Mouse (Mus musculus): ENCODE results near the gene Rnf6. TPM values are rescaled to one million over a fixed set of nuclear protein-coding genes. Genes with fewer than 3 reads are reported as not detected.

Rnf6 gene
- 28.7 and 30.7 TPM in 2 replicates for polyA plus RNA-seq (2016; fragmentation: Nextera tagmentation; extraction: Ambion mirVana)

DNA sequence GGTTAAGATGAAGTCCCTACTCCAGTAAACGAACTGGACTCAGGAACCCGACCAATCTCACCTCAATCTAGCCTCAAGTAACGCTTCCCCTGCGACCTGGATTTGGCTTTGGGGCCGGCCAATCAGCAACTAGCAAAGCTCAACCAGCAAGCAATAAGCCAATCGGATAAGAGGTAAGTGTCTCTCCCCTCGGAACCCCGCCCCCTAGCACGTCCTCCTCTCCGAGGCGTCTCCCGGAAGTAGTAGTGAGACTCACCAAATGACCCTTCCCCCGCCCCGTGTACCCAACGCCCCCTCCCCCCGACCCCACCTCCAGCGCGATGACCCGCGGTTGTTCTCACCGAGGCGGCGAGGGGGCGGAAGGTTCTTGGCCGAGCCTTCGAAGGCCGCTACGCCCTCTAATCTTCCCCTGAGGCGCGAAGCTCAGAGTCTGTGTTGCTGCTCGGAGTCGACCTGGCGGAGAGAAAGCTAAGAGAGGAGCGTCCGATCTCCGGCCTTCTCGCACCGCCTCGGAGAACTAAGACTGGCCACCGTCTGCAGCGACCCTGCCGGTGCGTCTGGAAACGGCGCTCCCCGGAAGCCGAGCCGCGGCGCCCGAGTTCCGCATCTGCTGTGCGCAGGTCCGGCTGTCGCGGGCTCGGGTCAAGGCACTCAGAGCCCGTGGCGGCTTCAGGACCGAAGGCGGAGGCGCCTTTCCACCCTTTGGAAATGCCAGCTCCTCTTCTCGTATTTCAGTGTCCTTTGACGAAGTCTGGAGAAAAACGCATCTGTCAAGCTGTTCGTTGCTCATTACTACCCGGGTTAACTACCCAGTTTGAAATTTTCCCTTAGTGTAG lies at the start of gene Rnf6:
Gene Rnf6 (minus strand): TSS at position 677 of the 836 bp plus-strand sequence.
- peaks cover 35% of the 10 kb centered on the region for H3K36me3 ChIP-seq (replicated peaks)
- H3K4me1 ChIP-seq, result peaks cover 11% of the 10 kb centered on the region
- H3K4me3 ChIP-seq, result peak within 1 kb of the TSS; percentile 78
- under 1% methylated on average over 67 of the region's 67 CpGs for WGBS
- no peaks in the 10 kb centered on the region for H3K27me3 ChIP-seq (replicated peaks; ENCODE audit: low read depth, poor library complexity, severe bottlenecking)
- H3K9me3 ChIP-seq, result no peaks in the 10 kb centered on the region
- peak within 1 kb of the TSS; percentile 97 for H3K27ac ChIP-seq (replicated peaks)
- peak; percentile 96 for DNase-seq (ENCODE audit: low spot score)

DNA sequence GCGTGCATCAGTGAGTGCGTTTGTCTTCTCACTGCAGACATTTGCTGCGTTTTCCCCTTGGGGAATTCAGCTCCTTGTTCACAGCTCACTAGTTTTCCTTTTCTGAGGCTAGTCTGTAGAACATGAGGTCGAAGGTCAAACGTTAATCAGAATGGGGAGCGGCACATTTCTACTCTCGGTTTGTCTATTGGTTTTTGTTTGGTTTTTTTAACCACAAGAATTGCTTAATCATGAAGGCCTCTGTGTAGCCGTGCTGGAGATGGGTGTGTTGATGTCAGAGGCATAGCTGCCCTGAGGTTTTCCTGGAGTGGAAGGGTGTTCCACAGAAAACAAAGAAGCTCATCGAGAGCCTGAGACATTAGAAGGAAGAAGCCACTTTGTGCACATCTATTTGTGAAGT lies 49.2 kb upstream of the Rnf6 start:
- Histone ChIP-seq H3K4me3 (no peak overlapping the region), H3K9me3 (no peaks in the 10 kb centered on the region), H3K4me1 (no peaks in the 10 kb centered on the region), H3K27ac (replicated peaks) (no peak overlapping the region), H3K36me3 (replicated peaks) (peaks cover 64% of the 10 kb centered on the region), H3K27me3 (replicated peaks; ENCODE audit: low read depth, poor library complexity, severe bottlenecking) (no peaks in the 10 kb centered on the region)
- no peak for DNase-seq (ENCODE audit: low spot score)
- WGBS, result 91% methylated on average over 9 of the region's 9 CpGs

DNA sequence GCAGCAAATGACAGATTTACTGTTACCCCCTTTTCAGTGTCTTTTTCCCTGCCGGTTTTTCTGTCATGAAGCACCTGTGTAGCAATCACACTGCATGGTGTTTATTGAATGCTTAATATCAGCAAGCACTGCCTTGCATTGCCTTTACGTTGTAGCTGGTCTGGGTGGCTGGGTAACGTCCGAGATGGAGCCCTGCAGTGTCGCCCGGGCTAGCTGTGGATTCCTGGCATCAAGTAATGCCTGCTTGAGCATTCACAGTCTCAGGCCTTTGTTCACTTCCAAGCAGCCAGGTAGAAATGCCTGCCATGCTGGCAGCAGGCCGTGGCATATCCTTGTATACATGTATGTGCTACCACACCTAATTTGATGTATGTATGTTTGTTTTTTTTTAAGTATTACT lies 46.4 kb upstream of the Rnf6 start:
- Histone ChIP-seq H3K4me1 (no peaks in the 10 kb centered on the region), H3K9me3 (no peaks in the 10 kb centered on the region), H3K27me3 (replicated peaks; ENCODE audit: low read depth, poor library complexity, severe bottlenecking) (no peaks in the 10 kb centered on the region), H3K27ac (replicated peaks) (no peak overlapping the region), H3K36me3 (replicated peaks) (peaks cover 39% of the 10 kb centered on the region), H3K4me3 (no peak overlapping the region)
- no peak for DNase-seq (ENCODE audit: low spot score)
- 92% methylated on average over 7 of the region's 7 CpGs for WGBS

DNA sequence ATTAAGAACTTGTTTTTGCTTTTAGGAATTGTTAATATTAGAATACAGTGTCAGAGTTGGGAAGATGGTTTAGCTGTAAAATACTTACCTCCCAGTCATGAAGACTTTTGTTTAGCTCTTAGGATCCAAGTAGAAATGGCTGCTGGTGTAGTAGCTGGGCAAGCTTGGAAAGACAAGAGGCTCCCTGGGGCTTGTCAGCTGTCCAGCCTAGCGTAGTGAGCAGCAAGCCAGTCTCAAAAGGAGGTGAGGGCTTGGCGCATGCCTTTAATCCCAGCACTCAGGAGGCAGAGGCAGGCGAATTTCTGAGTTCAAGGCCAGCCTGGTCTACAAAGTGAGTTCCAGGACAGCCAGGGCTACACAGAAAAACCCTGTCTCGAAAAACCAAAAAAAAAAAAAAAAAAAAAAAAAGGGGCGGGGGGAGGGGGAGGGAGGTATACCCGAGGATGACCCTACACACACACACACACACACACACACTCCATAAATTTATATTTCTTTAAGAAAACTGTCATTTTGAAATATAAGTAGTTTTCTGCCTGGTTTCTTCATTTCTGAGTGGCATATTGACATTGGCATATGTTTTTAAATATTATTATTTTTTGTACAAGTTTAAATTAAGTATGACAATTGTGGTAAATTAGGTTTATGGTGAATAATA lies 44.7 kb upstream of the Rnf6 start:
- no peak overlapping the region for H3K27ac ChIP-seq (replicated peaks)
- DNase-seq (ENCODE audit: low spot score), result no peak
- no peak overlapping the region for H3K4me3 ChIP-seq
- H3K9me3 ChIP-seq, result no peaks in the 10 kb centered on the region
- 80% methylated on average over 6 of the region's 6 CpGs for WGBS
- H3K27me3 ChIP-seq (replicated peaks; ENCODE audit: low read depth, poor library complexity, severe bottlenecking), result no peaks in the 10 kb centered on the region
- H3K36me3 ChIP-seq (replicated peaks), result peaks cover 36% of the 10 kb centered on the region
- H3K4me1 ChIP-seq, result no peaks in the 10 kb centered on the region

DNA sequence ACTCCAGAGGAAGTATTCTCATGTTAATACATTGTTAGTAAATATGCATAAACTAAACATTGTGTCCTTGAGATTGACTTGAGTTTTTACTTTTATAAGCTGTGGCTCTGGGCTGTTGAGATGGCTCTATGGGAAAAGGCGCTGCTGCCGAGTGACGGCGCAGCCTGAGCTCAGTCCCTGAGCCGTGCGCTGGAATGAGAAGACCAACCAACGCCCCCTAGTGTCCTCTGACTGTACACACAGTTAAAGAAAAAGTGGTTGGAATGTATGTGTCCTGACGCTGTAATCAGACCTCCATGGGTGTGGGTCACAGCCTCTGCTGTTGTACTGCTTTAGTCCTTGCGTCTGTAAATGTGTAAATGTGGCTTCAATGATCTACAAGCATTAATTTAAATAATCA lies 38.6 kb upstream of the Rnf6 start:
- Histone ChIP-seq H3K4me3 (no peak overlapping the region), H3K27ac (replicated peaks) (no peak overlapping the region), H3K9me3 (no peaks in the 10 kb centered on the region), H3K4me1 (no peaks in the 10 kb centered on the region), H3K36me3 (replicated peaks) (peaks cover 51% of the 10 kb centered on the region), H3K27me3 (replicated peaks; ENCODE audit: low read depth, poor library complexity, severe bottlenecking) (no peaks in the 10 kb centered on the region)
- 51% methylated on average over 9 of the region's 9 CpGs for WGBS
- DNase-seq (ENCODE audit: low spot score), result no peak

DNA sequence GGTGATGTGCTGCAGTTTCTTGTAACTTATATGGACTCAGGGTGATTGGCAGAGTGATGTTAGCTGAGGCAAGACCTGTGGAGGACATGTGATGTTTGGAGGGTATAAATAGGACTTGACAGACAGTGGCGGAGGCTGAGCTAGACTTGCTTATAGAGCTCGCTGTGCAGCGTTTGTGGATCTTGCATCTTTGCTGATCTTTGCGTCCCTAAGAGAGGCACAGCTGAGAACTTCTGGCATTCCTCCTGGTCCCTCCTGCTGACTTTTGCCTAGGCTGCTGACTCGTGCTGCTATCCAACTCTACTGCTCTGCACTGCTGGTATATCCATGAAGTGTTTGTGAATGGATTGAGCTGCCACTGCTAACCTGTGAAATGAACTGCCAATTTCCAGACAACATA lies 32.3 kb upstream of the Rnf6 start:
- H3K4me3 ChIP-seq, result no peak overlapping the region
- no peaks in the 10 kb centered on the region for H3K27me3 ChIP-seq (replicated peaks; ENCODE audit: low read depth, poor library complexity, severe bottlenecking)
- no peaks in the 10 kb centered on the region for H3K4me1 ChIP-seq
- H3K36me3 ChIP-seq (replicated peaks), result peaks cover 42% of the 10 kb centered on the region
- no peak for DNase-seq (ENCODE audit: low spot score)
- H3K9me3 ChIP-seq, result no peaks in the 10 kb centered on the region
- 88% methylated on average over 5 of the region's 5 CpGs for WGBS
- no peak overlapping the region for H3K27ac ChIP-seq (replicated peaks)

DNA sequence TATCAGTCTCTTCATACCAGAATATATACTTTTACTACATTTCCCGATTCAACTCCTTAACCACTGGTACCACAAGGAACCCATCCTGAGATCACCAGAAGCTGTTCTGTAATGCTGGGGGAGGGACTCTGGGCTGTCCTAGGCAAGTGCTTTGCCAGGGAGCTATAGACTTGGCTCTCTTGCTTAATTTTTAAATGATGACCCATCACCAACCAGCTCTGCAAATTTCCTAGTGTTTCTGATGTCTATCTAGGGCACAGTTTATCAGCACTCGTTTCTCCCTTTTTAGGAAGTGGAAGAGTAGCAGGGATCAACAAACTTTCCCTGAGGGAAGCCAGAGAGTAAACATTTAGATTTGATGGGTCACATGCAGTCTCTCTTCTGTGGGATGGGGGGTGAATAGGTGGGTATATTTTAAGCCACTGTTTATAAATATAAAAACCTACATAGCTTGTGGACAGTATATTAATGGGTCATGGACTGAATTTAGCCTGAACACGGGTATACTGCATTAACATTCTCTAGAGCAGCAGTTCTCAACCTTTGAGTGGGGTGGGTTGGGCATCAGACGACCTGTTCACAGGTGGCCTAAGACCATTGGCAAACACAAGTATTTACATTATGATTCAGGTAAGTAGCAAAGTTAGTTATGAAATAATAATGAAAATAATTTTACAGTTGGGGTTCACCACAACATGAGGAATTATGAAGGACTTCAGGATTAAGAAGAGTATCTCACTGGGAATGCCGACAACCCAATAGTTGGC lies 30.5 kb upstream of the Rnf6 start:
- 90% methylated on average over 5 of the region's 5 CpGs for WGBS
- Histone ChIP-seq H3K27ac (replicated peaks) (no peak overlapping the region), H3K27me3 (replicated peaks; ENCODE audit: low read depth, poor library complexity, severe bottlenecking) (no peaks in the 10 kb centered on the region), H3K9me3 (no peaks in the 10 kb centered on the region), H3K4me1 (no peaks in the 10 kb centered on the region), H3K36me3 (replicated peaks) (peaks cover 30% of the 10 kb centered on the region), H3K4me3 (no peak overlapping the region)
- no peak for DNase-seq (ENCODE audit: low spot score)

DNA sequence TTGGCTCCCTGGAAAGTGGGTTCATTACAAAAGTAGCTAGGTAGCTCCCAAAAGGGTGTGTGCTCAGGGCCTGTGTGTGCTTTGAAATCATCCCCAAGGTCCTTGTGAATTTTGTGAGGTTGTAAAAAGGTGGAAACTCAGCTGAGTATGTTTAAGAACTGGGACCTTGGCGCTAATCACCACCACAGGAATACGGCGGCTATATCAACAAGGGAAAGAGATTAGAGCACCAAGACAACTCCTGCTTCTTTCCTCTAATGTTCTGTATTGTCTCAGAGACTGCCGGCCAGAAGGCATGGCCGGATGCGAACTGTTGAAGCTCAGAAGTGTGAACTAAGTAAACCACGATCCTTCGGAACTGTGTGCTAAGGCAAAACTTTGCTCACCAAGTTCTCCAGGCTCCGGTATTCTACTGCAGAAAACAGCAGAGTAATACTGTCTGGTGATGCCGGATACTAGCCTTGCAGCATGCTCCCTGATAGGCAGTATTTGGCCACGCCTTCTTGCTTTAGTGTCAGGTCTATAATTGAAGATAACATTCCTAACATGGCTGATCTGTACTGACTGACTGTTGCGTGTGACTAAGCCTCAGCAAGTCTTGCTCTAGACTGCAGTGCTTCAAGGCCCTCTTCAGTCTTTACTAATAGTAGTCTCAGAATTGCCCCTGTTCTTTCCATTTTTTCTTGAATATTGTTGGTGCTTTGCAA lies 29.2 kb upstream of the Rnf6 start:
- Histone ChIP-seq H3K9me3 (no peaks in the 10 kb centered on the region), H3K27ac (replicated peaks) (no peak overlapping the region), H3K4me3 (no peak overlapping the region), H3K36me3 (replicated peaks) (peaks cover 25% of the 10 kb centered on the region), H3K4me1 (no peaks in the 10 kb centered on the region), H3K27me3 (replicated peaks; ENCODE audit: low read depth, poor library complexity, severe bottlenecking) (no peaks in the 10 kb centered on the region)
- DNase-seq (ENCODE audit: low spot score), result no peak
- WGBS, result 92% methylated on average over 12 of the region's 12 CpGs

DNA sequence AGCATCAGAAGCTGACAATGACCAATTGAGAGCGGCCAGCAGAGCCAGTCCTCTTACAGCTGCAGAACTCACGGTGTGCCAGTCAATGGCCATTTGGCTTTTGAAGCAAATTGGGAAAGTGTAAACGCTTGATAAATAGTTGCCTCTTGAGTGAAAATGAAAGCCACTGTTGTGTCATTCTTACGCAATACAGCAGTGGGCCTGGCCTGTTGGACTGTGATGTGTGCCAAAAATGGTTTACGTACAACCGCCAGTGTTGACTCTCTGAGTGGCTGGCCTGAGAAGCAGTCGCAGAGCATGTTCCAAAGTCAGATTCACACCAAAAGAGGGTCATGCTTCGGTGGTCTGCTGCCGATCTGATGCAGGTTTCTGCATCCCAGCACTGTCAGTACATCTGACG lies 27.4 kb upstream of the Rnf6 start:
- 93% methylated on average over 10 of the region's 10 CpGs for WGBS

DNA sequence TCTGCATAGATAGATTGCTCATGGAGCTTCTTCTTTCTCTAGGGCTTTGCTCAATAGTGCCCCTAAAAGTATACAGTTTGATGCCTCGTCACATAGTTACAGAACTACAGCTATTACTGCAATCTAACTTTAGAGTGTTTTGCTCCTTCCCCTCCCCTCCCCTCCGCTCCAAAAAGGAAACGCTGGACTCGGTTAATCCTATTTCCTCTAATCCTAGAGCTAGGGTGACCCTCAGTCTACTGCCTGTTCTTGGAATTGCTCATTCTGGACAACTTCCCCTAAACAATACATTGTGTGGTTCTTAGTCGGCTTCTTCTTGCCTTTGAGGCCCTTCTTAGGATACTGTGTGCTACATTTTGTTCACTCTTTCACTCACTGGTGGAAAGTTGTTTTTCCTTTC lies 26.4 kb upstream of the Rnf6 start:
- 71% methylated on average over 5 of the region's 5 CpGs for WGBS
- no peak for DNase-seq (ENCODE audit: low spot score)

More for the DNA sequence above, 27.4 kb upstream of the Rnf6 start:
- no peak overlapping the region for H3K27ac ChIP-seq (replicated peaks)
- H3K4me1 ChIP-seq, result no peaks in the 10 kb centered on the region
- no peaks in the 10 kb centered on the region for H3K9me3 ChIP-seq
- H3K27me3 ChIP-seq (replicated peaks; ENCODE audit: low read depth, poor library complexity, severe bottlenecking), result no peaks in the 10 kb centered on the region
- H3K4me3 ChIP-seq, result no peak overlapping the region
- peaks cover 15% of the 10 kb centered on the region for H3K36me3 ChIP-seq (replicated peaks)
- no peak for DNase-seq (ENCODE audit: low spot score)

DNA sequence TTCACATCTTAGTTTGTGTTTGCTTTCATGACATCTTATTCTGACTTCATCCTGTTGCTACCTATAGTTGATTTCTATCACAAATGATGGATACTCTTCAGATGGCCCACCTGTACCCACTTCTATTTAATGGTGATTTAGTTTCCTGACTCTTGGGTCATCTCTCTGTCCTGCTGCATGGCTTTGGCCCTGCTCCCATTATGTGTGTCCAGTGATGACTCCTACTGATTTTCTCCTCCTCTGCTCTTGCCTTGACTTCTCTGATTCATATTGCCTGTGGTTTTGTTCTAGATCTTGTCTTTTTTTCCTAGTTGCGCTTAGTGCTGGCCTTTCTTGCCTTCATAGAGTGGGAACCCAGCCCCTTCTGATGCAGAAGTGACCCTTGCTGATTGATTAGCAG lies 25.0 kb upstream of the Rnf6 start:
- Histone ChIP-seq H3K4me1 (no peaks in the 10 kb centered on the region), H3K27me3 (replicated peaks; ENCODE audit: low read depth, poor library complexity, severe bottlenecking) (no peaks in the 10 kb centered on the region), H3K36me3 (replicated peaks) (peaks cover 18% of the 10 kb centered on the region), H3K27ac (replicated peaks) (no peak overlapping the region), H3K4me3 (no peak overlapping the region), H3K9me3 (no peaks in the 10 kb centered on the region)
- 100% methylated on average over 1 of the region's 1 CpGs for WGBS
- DNase-seq (ENCODE audit: low spot score), result no peak

More for the DNA sequence above, 26.4 kb upstream of the Rnf6 start:
- no peaks in the 10 kb centered on the region for H3K4me1 ChIP-seq
- no peaks in the 10 kb centered on the region for H3K9me3 ChIP-seq
- no peak overlapping the region for H3K27ac ChIP-seq (replicated peaks)
- H3K36me3 ChIP-seq (replicated peaks), result peaks cover 15% of the 10 kb centered on the region
- no peak overlapping the region for H3K4me3 ChIP-seq
- no peaks in the 10 kb centered on the region for H3K27me3 ChIP-seq (replicated peaks; ENCODE audit: low read depth, poor library complexity, severe bottlenecking)
